Mouse (Mus musculus) embryonic facial prominence, embryonic 11.5 days (tissue): ENCODE measurements around the gene Zfc3h1. TPM values are rescaled to one million over a fixed set of nuclear protein-coding genes. Genes with fewer than 3 reads are reported as not detected.

Experiments
- ATAC-seq: fragments of 200-750 bp; cut with Nextera tagmentation; replicated peaks from 2 replicates; pipeline ENCODE4 v1.8.0; 2017; ENCODE audit warnings: low read depth; ENCODE audit not compliant: insufficient number of reproducible peaks, low FRiP score, low TSS enrichment
- DNase-seq: peaks from one replicate; pipeline ENCODE4 v3.0.0-alpha.2; 2015; ENCODE audit warnings: low spot score
- H3K27ac ChIP-seq: fragments of 300-500 bp; sonication (generic); replicated peaks from 2 replicates; pipeline ENCODE4 v1.5.1; 2014; ENCODE audit warnings: mild to moderate bottlenecking, low read depth, low read length, control low read depth
- H3K27me3 ChIP-seq: fragments of 300-500 bp; sonication (generic); 2 replicates; pipeline ENCODE4 v1.6.1; 2014; ENCODE audit warnings: mild to moderate bottlenecking, low read length, moderate library complexity, mixed read lengths; ENCODE audit not compliant: control insufficient read depth, insufficient read depth
- H3K36me3 ChIP-seq: fragments of 300-500 bp; sonication (generic); replicated peaks from 2 replicates; pipeline ENCODE4 v1.6.1; 2014; ENCODE audit warnings: low read depth, mild to moderate bottlenecking, low read length, moderate library complexity, mixed read lengths; ENCODE audit not compliant: control insufficient read depth, insufficient read depth
- H3K4me1 ChIP-seq: fragments of 300-500 bp; sonication (generic); 2 replicates; pipeline ENCODE4 v1.6.1; 2014; ENCODE audit warnings: low read length, mixed read lengths; ENCODE audit not compliant: control insufficient read depth, insufficient read depth
- H3K4me2 ChIP-seq: fragments of 300-500 bp; sonication (generic); 2 replicates; pipeline ENCODE4 v1.6.1; 2014; ENCODE audit warnings: low read depth, mild to moderate bottlenecking, control low read depth, low read length, moderate library complexity
- H3K4me3 ChIP-seq: fragments of 300-500 bp; sonication (generic); 2 replicates; pipeline ENCODE4 v1.5.1; 2014; ENCODE audit warnings: low read depth, low read length, control low read depth
- H3K9ac ChIP-seq: fragments of 300-500 bp; sonication (generic); replicated peaks from 2 replicates; pipeline ENCODE4 v1.6.1; 2014; ENCODE audit warnings: mild to moderate bottlenecking, control low read depth, low read length
- H3K9me3 ChIP-seq: fragments of 300-500 bp; sonication (generic); replicated peaks from 2 replicates; pipeline ENCODE4 v1.6.1; 2016; ENCODE audit warnings: mild to moderate bottlenecking, low read length, inconsistent platforms, mixed read lengths; ENCODE audit not compliant: control insufficient read depth
- WGBS: fragments of 180-500 bp; shearing (Covaris S2); extraction: QIAGEN DNeasy Blood & Tissue Kit; methylation state at CpG from one replicate; pipeline ENCODE4 v1.1.7; 2014; 5-methylcytosine and 5-hydroxymethylcytosine counted together
- polyA plus RNA-seq: library from polyadenylated mRNA; unstranded; fragments of >200 nt; fragmentation: Nextera tagmentation; extraction: Ambion mirVana; gene quantifications from 2 replicates; pipeline ENCODE4 v1.2.1, GENCODE M21; 2014

The Zfc3h1 gene
- polyA plus RNA-seq, 1 experiment from 2014 or later: 23.1 TPM

- Histone ChIP-seq H3K4me1 (no peaks in the 10 kb centered on the region), H3K9me3 (no peaks in the 10 kb centered on the region), H3K27ac (no peak overlapping the region), H3K9ac (no peak overlapping the region), H3K36me3 (no peaks in the 10 kb centered on the region; the same call in none of the 2 replicates), H3K4me2 (no peak overlapping the region), H3K4me3 (no peak overlapping the region), H3K27me3 (no peaks in the 10 kb centered on the region)
- DNase-seq (no peak), ATAC-seq (no peak)
- 96% methylated on average over 1 of the region's 1 CpGs for WGBS
Measured at GRCm38 (mm10) chr10:115391896-115392295, 7.1 kb downstream of the Zfc3h1 start.

GRCm38 (mm10) chr10:115406393-115406792, 21.6 kb downstream of the Zfc3h1 start:
- 62% methylated on average over 6 of the region's 6 CpGs for WGBS
- Histone ChIP-seq H3K9me3 (no peaks in the 10 kb centered on the region), H3K4me2 (no peak overlapping the region), H3K4me1 (no peaks in the 10 kb centered on the region), H3K27me3 (no peaks in the 10 kb centered on the region), H3K4me3 (no peak overlapping the region), H3K36me3 (peaks cover 2% of the 10 kb centered on the region), H3K9ac (no peak overlapping the region), H3K27ac (no peak overlapping the region)
- DNase-seq (peak; percentile 82), ATAC-seq (no peak)

- no peak overlapping the region for H3K9ac ChIP-seq
- ATAC-seq: no peak
- DNase-seq: no peak
- H3K27me3 ChIP-seq: no peaks in the 10 kb centered on the region
- no peak overlapping the region for H3K4me2 ChIP-seq
- H3K36me3 ChIP-seq: peaks cover 5% of the 10 kb centered on the region
- no peaks in the 10 kb centered on the region for H3K4me1 ChIP-seq
- H3K27ac ChIP-seq: no peak overlapping the region
- no peak overlapping the region for H3K4me3 ChIP-seq
- WGBS: 97% methylated on average over 2 of the region's 2 CpGs
- no peaks in the 10 kb centered on the region for H3K9me3 ChIP-seq
Measured at GRCm38 (mm10) chr10:115413496-115413895, 28.7 kb downstream of the Zfc3h1 start.

GRCm38 (mm10) chr10:115414056-115414455, 29.3 kb downstream of the Zfc3h1 start:
- Histone ChIP-seq H3K4me1 (no peaks in the 10 kb centered on the region), H3K9ac (no peak overlapping the region), H3K4me2 (no peak overlapping the region), H3K9me3 (no peaks in the 10 kb centered on the region), H3K27ac (no peak overlapping the region), H3K27me3 (no peaks in the 10 kb centered on the region), H3K4me3 (no peak overlapping the region), H3K36me3 (peaks cover 5% of the 10 kb centered on the region; the same call in 1 of the 2 replicates)
- no peak for DNase-seq
- 90% methylated on average over 3 of the region's 3 CpGs for WGBS
- ATAC-seq: no peak

- H3K9me3 ChIP-seq: no peaks in the 10 kb centered on the region
- no peak for ATAC-seq
- DNase-seq: no peak
- H3K27ac ChIP-seq: no peak overlapping the region
- H3K4me3 ChIP-seq: no peak overlapping the region
- no peaks in the 10 kb centered on the region for H3K4me1 ChIP-seq
- H3K9ac ChIP-seq: no peak overlapping the region
- 88% methylated on average over 4 of the region's 4 CpGs for WGBS
- H3K36me3 ChIP-seq: peaks cover 2% of the 10 kb centered on the region; the same call in 1 of the 2 replicates
- H3K27me3 ChIP-seq: no peaks in the 10 kb centered on the region
- H3K4me2 ChIP-seq: no peak overlapping the region
Measured at GRCm38 (mm10) chr10:115421976-115422375, 37.2 kb downstream of the Zfc3h1 start.

- Histone ChIP-seq H3K27me3 (no peaks in the 10 kb centered on the region), H3K4me2 (no peak overlapping the region), H3K36me3 (peaks cover 8% of the 10 kb centered on the region), H3K9me3 (no peaks in the 10 kb centered on the region), H3K27ac (no peak overlapping the region), H3K4me3 (no peak overlapping the region), H3K4me1 (no peaks in the 10 kb centered on the region), H3K9ac (no peak overlapping the region)
- WGBS: 57% methylated on average over 2 of the region's 2 CpGs
- ATAC-seq: no peak
- DNase-seq: no peak
Measured at GRCm38 (mm10) chr10:115425351-115425750, 40.6 kb downstream of the Zfc3h1 start.

- no peak overlapping the region for H3K4me2 ChIP-seq
- H3K27ac ChIP-seq: no peak overlapping the region
- WGBS: 88% methylated on average over 4 of the region's 4 CpGs
- H3K9me3 ChIP-seq: no peaks in the 10 kb centered on the region
- DNase-seq (no peak), ATAC-seq (no peak)
- no peaks in the 10 kb centered on the region for H3K27me3 ChIP-seq
- H3K4me1 ChIP-seq: no peaks in the 10 kb centered on the region
- H3K36me3 ChIP-seq: no peaks in the 10 kb centered on the region; the same call in 1 of the 2 replicates
- H3K9ac ChIP-seq: no peak overlapping the region
- H3K4me3 ChIP-seq: no peak overlapping the region
Measured at GRCm38 (mm10) chr10:115437286-115437685, 52.5 kb downstream of the Zfc3h1 start.

- no peak for ATAC-seq
- WGBS: 91% methylated on average over 13 of the region's 13 CpGs
Measured at GRCm38 (mm10) chr10:115448614-115449013, 63.9 kb downstream of the Zfc3h1 start.

More at GRCm38 (mm10) chr10:115448614-115449013, 63.9 kb downstream of the Zfc3h1 start:
- no peak overlapping the region for H3K4me3 ChIP-seq
- no peaks in the 10 kb centered on the region for H3K9me3 ChIP-seq
- H3K27ac ChIP-seq: no peak overlapping the region
- H3K4me1 ChIP-seq: no peaks in the 10 kb centered on the region
- H3K36me3 ChIP-seq: no peaks in the 10 kb centered on the region
- DNase-seq: no peak
- no peak overlapping the region for H3K4me2 ChIP-seq
- H3K27me3 ChIP-seq: no peaks in the 10 kb centered on the region
- H3K9ac ChIP-seq: no peak overlapping the region
